Mouse (Mus musculus) neutrophil, adult 83 days (primary cell): Measurements from ENCODE around the gene Gm8797. TPM values are rescaled to one million over a fixed set of nuclear protein-coding genes. Genes with fewer than 3 reads are reported as not detected.

ENCODE experiments used
- total RNA-seq, 2 experiments: library from RNA; stranded (reverse); gene quantifications; one replicate each; pipeline ENCODE4 v1.2.4; 2023

Gene Gm8797
- 100 to 1,000 TPM in 1 of 2 experiments, 10 to 100 TPM in 1; 83.6 to 127 TPM for total RNA-seq

GRCm38 (mm10) chr3:5750506-5750905 lies at the start of gene Gm8797:
Gene Gm8797 (plus strand): TSS chr3:5750806.

